Mouse (Mus musculus) limb, embryonic 12.5 days (tissue): ENCODE measurements at regions not wholly inside any gene's neighbourhood (a gene's known extent, or its start where the extent isn't known, plus 50 kb on each side); places are given as distances from the start of the nearest gene placed in this dataset.

Experiments used
- ATAC-seq: fragments of 200-750 bp; cut with Nextera tagmentation; 2 replicates; pipeline ENCODE4 v1.8.0; 2017; ENCODE audit warnings: low read depth, moderate TSS enrichment; ENCODE audit not compliant: insufficient number of reproducible peaks, insufficient read depth, low FRiP score, low TSS enrichment
- H3K27ac ChIP-seq: fragments of 300-500 bp; sonication (generic); 2 replicates; pipeline ENCODE4 v1.5.1; 2016; ENCODE audit warnings: mild to moderate bottlenecking, moderate library complexity
- H3K27me3 ChIP-seq: fragments of 300-500 bp; sonication (generic); 2 replicates; pipeline ENCODE4 v1.6.1; 2016; ENCODE audit warnings: mild to moderate bottlenecking, moderate library complexity
- H3K36me3 ChIP-seq: fragments of 300-500 bp; sonication (generic); 2 replicates; pipeline ENCODE4 v1.6.1; 2016; ENCODE audit warnings: mild to moderate bottlenecking, moderate library complexity
- H3K4me1 ChIP-seq: fragments of 300-500 bp; sonication (generic); replicated peaks from 2 replicates; pipeline ENCODE4 v1.6.1; 2016
- H3K4me2 ChIP-seq: fragments of 300-500 bp; sonication (generic); 2 replicates; pipeline ENCODE4 v1.6.1; 2016; ENCODE audit warnings: mild to moderate bottlenecking, moderate library complexity
- H3K4me3 ChIP-seq: fragments of 300-500 bp; sonication (generic); replicated peaks from 2 replicates; pipeline ENCODE4 v1.5.1; 2016; ENCODE audit warnings: mild to moderate bottlenecking
- H3K9ac ChIP-seq: fragments of 300-500 bp; sonication (generic); replicated peaks from 2 replicates; pipeline ENCODE4 v1.6.1; 2016; ENCODE audit warnings: mild to moderate bottlenecking, moderate library complexity
- H3K9me3 ChIP-seq: fragments of 300-500 bp; sonication (generic); 2 replicates; pipeline ENCODE4 v1.6.1; 2016; ENCODE audit warnings: mild to moderate bottlenecking, moderate library complexity
- WGBS: fragments of 180-500 bp; shearing (Covaris S2); methylation state at CpG from one replicate; pipeline ENCODE4 v1.1.7; 2016; 5-methylcytosine and 5-hydroxymethylcytosine counted together

DNA sequence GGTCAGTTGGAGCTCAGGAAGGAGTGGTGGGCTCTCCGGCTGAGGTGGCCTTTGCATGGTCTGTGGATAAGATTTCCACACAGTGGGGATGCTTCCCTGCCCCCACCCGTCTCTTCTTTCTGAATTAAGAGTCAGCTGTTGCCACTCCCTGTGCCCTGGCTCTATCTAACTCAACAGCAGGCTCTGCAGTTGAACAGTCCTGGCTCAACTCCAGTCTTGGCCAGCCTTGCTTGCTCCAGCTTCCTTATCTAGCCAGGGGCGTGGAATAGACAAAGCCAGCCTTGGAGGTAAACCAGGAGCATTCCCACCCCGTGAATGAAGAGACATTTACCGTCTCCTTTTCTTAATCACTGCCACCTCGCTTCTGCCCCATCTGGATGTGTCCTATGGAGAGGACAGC, 89.7 kb downstream of the Mn1 start:
- 73% methylated on average over 6 of the region's 6 CpGs for WGBS
- H3K27ac ChIP-seq: no peak overlapping the region

DNA sequence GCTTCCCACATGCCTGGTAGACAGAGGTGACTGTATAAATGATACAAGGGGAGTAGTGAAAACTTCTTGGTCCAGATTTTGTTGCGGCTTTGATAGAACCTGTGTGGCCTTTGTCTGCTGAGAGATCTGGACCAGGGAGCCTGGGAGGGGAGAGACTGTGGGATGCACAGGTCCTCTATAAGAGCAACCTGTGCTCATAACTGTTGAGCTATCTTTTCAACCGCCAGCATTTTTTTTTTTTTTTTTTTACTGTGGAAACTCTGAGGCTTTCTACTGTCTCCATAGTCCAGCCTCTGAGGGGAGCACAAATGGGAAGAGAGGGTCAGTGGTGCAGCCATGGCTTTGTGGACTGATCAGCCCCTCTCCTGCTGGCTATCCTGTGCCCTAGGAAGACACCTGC, 90.2 kb downstream of the Mn1 start:
- no peak for ATAC-seq
- H3K27me3 ChIP-seq: peaks cover 24% of the 10 kb centered on the region
- H3K36me3 ChIP-seq: no peaks in the 10 kb centered on the region
- whole genome bisulfite sequencing: 91% methylated on average over 2 of the region's 2 CpGs
- H3K27ac ChIP-seq: no peak overlapping the region
- H3K9me3 ChIP-seq: no peaks in the 10 kb centered on the region
- H3K4me2 ChIP-seq: no peak overlapping the region
- H3K4me1 ChIP-seq: peaks cover 42% of the 10 kb centered on the region
- no peak overlapping the region for H3K4me3 ChIP-seq
- H3K9ac ChIP-seq: no peak overlapping the region

More for the DNA sequence above, 89.7 kb downstream of the Mn1 start:
- Histone ChIP-seq H3K36me3 (no peaks in the 10 kb centered on the region), H3K27me3 (peaks cover 24% of the 10 kb centered on the region), H3K9ac (no peak overlapping the region), H3K9me3 (no peaks in the 10 kb centered on the region), H3K4me1 (peaks cover 37% of the 10 kb centered on the region), H3K4me2 (no peak overlapping the region), H3K4me3 (no peak overlapping the region)
- no peak for ATAC-seq

DNA sequence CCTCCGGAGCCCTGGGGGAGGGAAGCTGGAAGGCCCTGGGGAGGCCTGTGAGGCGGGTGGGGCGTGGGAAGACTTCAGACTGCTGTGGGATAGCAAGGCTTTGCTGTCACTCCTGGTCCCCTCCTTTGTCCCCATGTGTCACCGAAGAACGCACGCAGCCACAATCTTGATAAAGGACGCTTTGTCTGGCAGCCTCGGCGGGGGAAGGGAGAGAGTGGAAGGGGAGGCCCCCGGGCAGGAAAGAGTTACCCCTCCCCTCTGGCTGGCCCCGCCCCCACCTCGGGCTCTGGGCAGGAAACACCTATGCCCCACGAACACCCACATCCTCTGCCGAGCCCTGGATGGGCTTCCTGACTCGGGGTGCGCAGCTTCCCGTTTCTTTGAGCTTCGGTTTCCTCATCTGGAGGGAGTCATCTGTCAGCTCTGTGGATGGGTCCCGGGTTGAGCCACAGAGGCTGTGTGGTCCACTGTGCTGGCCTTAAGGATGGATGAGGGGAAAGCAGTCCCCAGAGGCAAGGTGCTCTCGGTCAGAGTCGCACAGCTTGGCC, 91.9 kb downstream of the Mn1 start:
- H3K4me2 ChIP-seq: peak overlapping the region; percentile 56
- H3K9ac ChIP-seq: peak overlapping the region; percentile 42
- no peaks in the 10 kb centered on the region for H3K9me3 ChIP-seq
- H3K36me3 ChIP-seq: no peaks in the 10 kb centered on the region
- H3K4me3 ChIP-seq: peak overlapping the region; percentile 38
- H3K27ac ChIP-seq: peak overlapping the region; percentile 47
- 2% methylated on average over 21 of the region's 21 CpGs for WGBS
- H3K27me3 ChIP-seq: peaks cover 36% of the 10 kb centered on the region
- H3K4me1 ChIP-seq: peaks cover 49% of the 10 kb centered on the region
- peak; percentile 52; the same call in 1 of the 2 replicates for ATAC-seq

DNA sequence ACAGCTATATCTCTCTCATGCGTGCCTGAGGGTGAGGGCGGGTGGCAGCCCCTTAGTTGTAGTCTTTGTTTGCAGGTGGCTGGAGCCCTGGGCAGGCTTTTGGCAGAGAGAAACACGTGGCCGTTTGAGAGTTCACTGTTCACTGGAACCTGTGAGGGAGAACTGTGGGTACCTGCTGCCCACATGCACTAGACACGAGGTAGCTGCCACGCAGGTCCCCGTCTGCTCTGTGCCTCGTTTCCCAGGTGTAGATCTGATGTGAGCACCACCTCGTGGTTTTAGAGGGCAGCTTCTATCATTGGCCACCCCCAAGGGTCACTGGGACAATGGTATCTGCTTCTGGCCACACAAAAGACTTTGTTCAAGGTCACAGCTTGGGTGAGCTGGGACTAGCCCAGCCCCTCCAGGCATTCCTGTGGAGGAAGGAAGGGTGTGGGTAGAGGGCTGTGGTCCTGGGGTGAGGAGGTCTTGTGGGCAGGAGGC, 92.5 kb downstream of the Mn1 start:
- H3K9me3 ChIP-seq: no peaks in the 10 kb centered on the region
- peak overlapping the region; percentile 45 for H3K27ac ChIP-seq
- peak; percentile 32 for ATAC-seq
- 13% methylated on average over 9 of the region's 9 CpGs for WGBS
- H3K36me3 ChIP-seq: no peaks in the 10 kb centered on the region
- H3K9ac ChIP-seq: peak overlapping the region; percentile 42
- peaks cover 36% of the 10 kb centered on the region for H3K27me3 ChIP-seq
- H3K4me1 ChIP-seq: peaks cover 49% of the 10 kb centered on the region
- peak overlapping the region; percentile 56 for H3K4me2 ChIP-seq
- peak overlapping the region; percentile 38 for H3K4me3 ChIP-seq

DNA sequence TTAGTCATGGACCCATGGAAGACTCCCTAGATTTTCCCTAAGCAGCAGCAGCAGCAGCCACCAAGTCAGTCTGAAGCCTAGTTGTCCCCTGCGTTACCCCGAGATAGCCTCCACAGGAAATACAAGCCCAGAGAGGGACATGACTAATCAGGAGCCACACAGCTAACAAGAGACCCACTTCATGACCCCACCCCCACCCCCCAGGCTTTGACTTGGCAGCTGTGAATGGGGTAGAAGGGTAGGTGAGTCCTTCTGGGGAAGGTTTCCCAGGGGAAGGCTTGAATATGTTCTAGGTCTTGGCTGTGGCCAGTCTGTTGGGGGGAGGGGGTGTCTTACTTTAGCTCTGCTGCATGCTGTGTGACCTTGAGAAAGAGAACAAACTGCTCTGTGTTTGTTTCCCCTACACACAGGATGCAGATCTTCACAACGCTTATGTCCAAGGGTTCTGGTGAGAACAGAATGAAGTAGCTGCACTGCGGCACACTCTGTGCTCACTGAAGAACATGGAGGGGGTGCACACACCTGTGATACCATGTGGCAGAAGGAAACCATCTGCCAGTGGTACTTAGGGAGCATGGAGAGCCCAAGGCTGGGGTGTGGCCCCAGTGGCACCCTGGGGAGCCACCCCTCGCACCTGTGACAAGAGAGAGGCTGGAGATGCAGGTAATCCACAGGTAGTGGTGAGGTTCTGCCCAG, 93.2 kb downstream of the Mn1 start:
- Histone ChIP-seq H3K9ac (no peak overlapping the region), H3K4me2 (no peak overlapping the region), H3K4me1 (peaks cover 49% of the 10 kb centered on the region), H3K27ac (0 out of 2 replicates have a peak overlapping the region, but pooled peaks have one; percentile 45), H3K36me3 (no peaks in the 10 kb centered on the region), H3K27me3 (peaks cover 36% of the 10 kb centered on the region), H3K9me3 (no peaks in the 10 kb centered on the region), H3K4me3 (no peak overlapping the region)
- no peak for ATAC-seq
- 77% methylated on average over 5 of the region's 5 CpGs for WGBS

DNA sequence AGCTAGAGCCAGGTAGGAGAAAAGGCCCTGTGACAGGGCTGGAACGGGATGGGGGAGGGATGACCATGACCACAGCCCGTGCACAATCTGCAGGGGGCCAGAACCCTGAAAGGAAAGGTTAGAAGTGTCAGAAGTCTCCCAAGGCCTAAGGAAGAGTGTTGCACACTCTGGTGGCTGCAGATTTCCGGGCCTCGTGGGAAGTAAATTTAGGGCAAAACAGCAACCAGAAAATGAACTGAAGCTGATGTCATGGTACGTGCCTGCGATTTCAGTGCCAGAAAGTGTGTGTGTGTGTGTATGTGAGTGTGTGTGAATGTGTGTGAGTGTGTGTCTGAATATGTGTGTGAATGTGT, 93.7 kb downstream of the Mn1 start:
- Histone ChIP-seq H3K4me3 (no peak overlapping the region), H3K36me3 (no peaks in the 10 kb centered on the region), H3K4me2 (no peak overlapping the region), H3K9me3 (no peaks in the 10 kb centered on the region), H3K4me1 (peaks cover 49% of the 10 kb centered on the region), H3K27me3 (peaks cover 36% of the 10 kb centered on the region), H3K27ac (no peak overlapping the region), H3K9ac (no peak overlapping the region)
- WGBS: 70% methylated on average over 6 of the region's 6 CpGs
- no peak for ATAC-seq

DNA sequence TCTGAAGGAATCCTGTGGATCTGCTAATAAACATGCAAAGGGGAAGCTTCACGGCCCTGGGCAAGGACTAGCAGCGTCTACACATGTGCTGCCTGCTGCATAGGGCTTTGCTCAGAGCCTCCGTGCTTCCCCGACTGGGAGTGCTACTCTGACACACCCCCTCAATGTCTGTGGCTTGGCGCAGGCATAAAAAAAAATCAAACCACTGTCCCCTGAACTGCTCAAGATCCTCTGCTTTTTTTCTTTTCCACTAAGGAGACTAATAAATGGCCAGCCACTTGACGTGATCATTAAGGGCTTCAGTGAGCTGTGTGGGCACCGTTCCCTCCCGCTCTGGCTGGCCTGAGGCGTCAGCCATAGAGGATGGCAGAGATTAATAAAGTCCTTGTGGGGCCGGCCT, 94.8 kb downstream of the Mn1 start:
- H3K27ac ChIP-seq: no peak overlapping the region
- WGBS: 16% methylated on average over 10 of the region's 10 CpGs
- H3K36me3 ChIP-seq: no peaks in the 10 kb centered on the region
- ATAC-seq: no peak
- peaks cover 40% of the 10 kb centered on the region for H3K4me1 ChIP-seq
- no peak overlapping the region for H3K4me3 ChIP-seq
- H3K27me3 ChIP-seq: peaks cover 33% of the 10 kb centered on the region
- H3K4me2 ChIP-seq: 0 out of 2 replicates have a peak overlapping the region, but pooled peaks have one; percentile 1
- H3K9ac ChIP-seq: peak overlapping the region; percentile 34; the same call in 1 of the 2 replicates
- H3K9me3 ChIP-seq: no peaks in the 10 kb centered on the region

DNA sequence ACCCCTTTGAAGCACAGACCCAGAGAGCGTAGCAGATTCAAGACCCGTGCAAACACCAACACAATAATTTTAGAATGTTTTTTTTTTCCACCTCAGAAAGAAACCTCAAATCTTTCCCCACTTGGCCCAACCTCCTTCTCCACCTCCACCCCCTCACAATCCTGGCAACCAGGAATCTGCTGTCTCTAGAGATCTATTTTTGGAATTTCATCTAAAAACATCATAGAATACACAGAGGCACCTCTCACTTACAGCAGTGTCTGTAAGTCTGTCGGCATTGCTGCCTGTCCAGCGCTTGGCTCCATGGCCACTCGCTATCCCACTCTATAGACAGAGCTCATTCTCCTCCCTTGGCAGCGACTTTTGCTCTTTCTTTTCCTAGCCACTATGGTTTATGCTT, 96.8 kb downstream of the Mn1 start:
- peaks cover 34% of the 10 kb centered on the region for H3K4me1 ChIP-seq
- H3K4me3 ChIP-seq: no peak overlapping the region

DNA sequence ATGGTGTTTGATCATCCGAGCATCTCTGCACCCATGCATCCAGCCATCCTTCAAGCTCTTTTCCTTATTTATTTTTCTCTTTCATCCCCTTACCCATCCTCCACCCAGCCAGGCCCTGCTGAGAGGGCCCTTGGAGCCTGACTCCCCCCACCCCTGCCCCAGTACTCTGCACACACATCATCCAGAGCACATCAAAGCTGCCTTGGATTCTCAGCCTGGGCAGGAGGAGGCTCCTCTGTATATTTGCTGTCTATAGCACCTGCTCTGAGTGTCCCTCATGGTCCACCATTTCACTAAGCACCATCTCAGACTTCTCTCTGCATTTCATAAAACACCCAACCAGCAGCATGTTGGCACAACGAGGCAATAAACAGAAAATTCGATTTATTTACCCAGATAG, 101.9 kb downstream of the Mn1 start:
- Histone ChIP-seq H3K9ac (no peak overlapping the region), H3K9me3 (no peaks in the 10 kb centered on the region), H3K4me3 (no peak overlapping the region), H3K27me3 (no peaks in the 10 kb centered on the region), H3K4me1 (peaks cover 19% of the 10 kb centered on the region), H3K4me2 (no peak overlapping the region), H3K36me3 (no peaks in the 10 kb centered on the region), H3K27ac (no peak overlapping the region)
- WGBS: 75% methylated on average over 3 of the region's 3 CpGs
- no peak for ATAC-seq

More for the DNA sequence above, 96.8 kb downstream of the Mn1 start:
- WGBS: 82% methylated on average over 6 of the region's 6 CpGs
- Histone ChIP-seq H3K27ac (no peak overlapping the region), H3K36me3 (no peaks in the 10 kb centered on the region), H3K27me3 (peaks cover 32% of the 10 kb centered on the region), H3K9ac (no peak overlapping the region), H3K4me2 (no peak overlapping the region), H3K9me3 (no peaks in the 10 kb centered on the region)
- ATAC-seq: no peak

DNA sequence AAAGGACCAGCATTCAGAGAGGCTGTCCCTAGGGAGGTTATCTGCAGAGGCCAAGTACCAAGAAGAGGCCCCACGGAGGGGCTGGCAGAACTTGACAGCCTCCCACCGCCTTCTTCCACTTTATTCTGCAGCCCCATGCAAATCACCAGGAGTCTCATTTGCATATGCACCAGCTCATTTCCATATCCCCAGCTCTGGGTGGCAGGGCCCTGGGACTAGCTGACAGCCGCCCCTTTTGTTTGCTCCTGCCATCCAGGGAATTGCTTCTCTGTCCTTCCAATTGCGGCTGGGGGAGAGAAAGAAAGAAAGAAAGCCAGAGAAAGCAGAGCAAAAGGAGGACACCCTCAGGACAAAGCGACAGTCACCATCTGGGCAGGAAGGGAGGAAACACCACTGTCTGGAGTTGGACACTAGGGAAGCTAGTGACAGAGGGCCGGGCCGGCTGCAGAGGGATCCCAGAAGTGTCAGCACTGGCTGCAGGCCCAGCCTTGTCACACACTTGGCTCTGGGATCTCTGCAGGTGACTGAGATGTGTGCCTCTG, 102.4 kb downstream of the Mn1 start:
- Histone ChIP-seq H3K27ac (no peak overlapping the region), H3K4me1 (peaks cover 19% of the 10 kb centered on the region), H3K9ac (0 out of 2 replicates have a peak overlapping the region, but pooled peaks have one; percentile 18), H3K4me3 (no peak overlapping the region), H3K36me3 (no peaks in the 10 kb centered on the region), H3K27me3 (no peaks in the 10 kb centered on the region), H3K9me3 (no peaks in the 10 kb centered on the region), H3K4me2 (no peak overlapping the region)
- WGBS: 25% methylated on average over 7 of the region's 7 CpGs
- ATAC-seq: no peak

DNA sequence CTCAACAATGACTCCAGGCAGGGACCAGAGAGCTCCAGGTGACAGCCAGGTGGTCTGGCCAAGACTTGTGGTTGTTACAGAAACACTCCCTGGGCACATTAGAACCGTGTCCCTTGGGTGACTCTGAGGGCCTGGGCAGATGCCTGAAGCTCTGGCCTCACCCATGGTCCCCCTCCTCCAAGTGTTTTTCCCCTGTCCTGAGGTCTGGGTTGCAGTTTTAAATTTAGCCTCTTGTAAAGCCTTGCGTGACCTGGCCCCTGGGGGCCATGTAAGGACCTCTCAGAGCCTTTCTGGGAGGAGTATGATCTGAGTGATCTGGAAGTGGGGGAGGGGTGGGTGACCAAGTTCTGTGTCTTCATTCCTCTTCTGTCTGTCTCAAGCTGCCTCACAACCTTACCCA, 104.7 kb downstream of the Mn1 start:
- no peak for ATAC-seq

More for the DNA sequence above, 104.7 kb downstream of the Mn1 start:
- peaks cover 19% of the 10 kb centered on the region for H3K4me1 ChIP-seq
- H3K4me2 ChIP-seq: no peak overlapping the region
- no peak overlapping the region for H3K9ac ChIP-seq
- peaks cover 13% of the 10 kb centered on the region; the same call in 1 of the 2 replicates for H3K27me3 ChIP-seq
- no peaks in the 10 kb centered on the region for H3K36me3 ChIP-seq
- no peak overlapping the region for H3K4me3 ChIP-seq
- 60% methylated on average over 2 of the region's 2 CpGs for WGBS
- no peak overlapping the region; the same call in 1 of the 2 replicates for H3K27ac ChIP-seq
- H3K9me3 ChIP-seq: no peaks in the 10 kb centered on the region
